Mouse (Mus musculus) small intestine, adult 2 months (tissue): ENCODE results near the gene Grm8.

Source experiments
- CTCF ChIP-seq: fragments of 200-500 bp; IDR thresholded peaks from 2 replicates; pipeline ENCODE4 v1.5.1; 2012; ENCODE audit warnings: low read depth, mild to moderate bottlenecking, control low read depth, inconsistent platforms, low read length, moderate library complexity, mixed read lengths; ENCODE audit not compliant: insufficient replicate concordance, insufficient read length; ENCODE audit errors: extremely low read depth
- POLR2A ChIP-seq: fragments of 200-500 bp; IDR thresholded peaks from 2 replicates; pipeline ENCODE4 v1.6.1; 2012; ENCODE audit warnings: low read depth, mild to moderate bottlenecking, control low read depth, inconsistent platforms, low read length, moderate library complexity

DNA sequence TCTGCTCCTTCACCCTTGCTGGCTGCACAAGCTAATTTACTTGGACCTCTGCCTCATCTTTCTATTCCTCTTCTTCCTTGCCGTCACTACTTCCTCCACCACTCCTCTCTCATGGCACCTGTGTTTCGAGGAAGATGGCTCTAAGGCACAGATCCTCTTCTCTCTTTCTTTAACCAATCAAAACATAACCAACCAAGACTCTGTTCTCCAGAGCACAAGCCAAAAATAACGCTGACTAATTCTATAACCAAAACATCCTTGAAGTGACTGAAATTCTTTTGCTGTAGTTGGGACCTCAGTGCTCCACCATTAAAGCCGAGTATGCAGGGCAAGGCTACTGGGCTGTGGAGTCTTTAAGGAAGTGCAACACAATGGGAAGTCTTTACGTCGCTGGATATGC lies 11.5 kb upstream of the Grm8 start:
- TF ChIP-seq POLR2A (no peak), CTCF (no peak)
